In the genomic region with DNA sequence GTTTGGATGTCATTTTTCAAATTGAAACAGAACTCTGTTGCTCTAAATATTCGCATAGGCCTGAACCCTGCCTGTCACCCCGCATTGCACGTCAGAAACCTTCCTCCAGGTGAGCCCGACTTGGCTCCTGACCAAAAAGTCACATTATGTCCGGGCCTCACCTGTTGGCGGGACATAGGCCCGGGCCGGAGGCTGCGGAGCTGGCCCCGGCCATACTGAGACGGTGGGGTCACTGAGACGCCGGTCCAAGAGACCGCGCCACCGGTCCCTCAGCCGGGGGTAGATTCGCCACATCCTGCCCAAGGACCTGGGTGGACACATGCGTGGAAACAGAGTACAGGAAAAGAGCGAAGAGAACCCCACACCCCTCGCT, we compare ENCODE assay signal across 7 mouse cellular contexts. TPM values are rescaled to one million over a fixed set of nuclear protein-coding genes. Genes with fewer than 3 reads are reported as not detected.
A peak's percentile ranks its signal among the peaks of the same experiment; 100 is the strongest.
DNase-seq lines count a peak whose midpoint lies in the region; ATAC-seq lines count a peak whose summit lies in the region.

No protein-coding gene starts in this region.

- DNase-seq in urinary bladder, postnatal 10 days (ENCODE audit: low spot score): peak; percentile 18
- DNase-seq in urinary bladder, postnatal 25 days (ENCODE audit: low spot score): no peak
- DNase-seq in adrenal gland, adult (ENCODE audit: inconsistent age in 2 of 2, low spot score in 1 of 2): no peak
- no peak for DNase-seq in urinary bladder, adult 18-20 months (ENCODE audit: low spot score in 2 of 2)

- no peaks in the 10 kb centered on the region for H3K36me3 ChIP-seq in forebrain, embryonic 13.5 days (ENCODE audit: poor library complexity, severe bottlenecking)
- no peaks in the 10 kb centered on the region for H3K36me3 ChIP-seq in liver, embryonic 15.5 days (replicated peaks)

- peak overlapping the region; percentile 44; the same call in 1 of the 2 replicates for H3K27ac ChIP-seq in forebrain, embryonic 13.5 days
- peak overlapping the region; percentile 72 for H3K27ac ChIP-seq in liver, embryonic 15.5 days (replicated peaks)

- no peaks in the 10 kb centered on the region for H3K9me3 ChIP-seq in forebrain, embryonic 13.5 days (replicated peaks)
- H3K9me3 ChIP-seq in liver, embryonic 15.5 days (replicated peaks): no peaks in the 10 kb centered on the region

- WGBS in forebrain, embryonic 13.5 days: under 1% methylated on average over 21 of the region's 21 CpGs
- under 1% methylated on average over 21 of the region's 21 CpGs for WGBS in liver, embryonic 15.5 days (ENCODE audit: insufficient replicate concordance)

- ATAC-seq in forebrain, embryonic 13.5 days: no peak
- ATAC-seq in liver, embryonic 15.5 days (ENCODE audit: insufficient read depth): peak; percentile 26
- ATAC-seq in cerebellum, adult (ENCODE audit: insufficient number of reproducible peaks, low FRiP score, low TSS enrichment): no peak

- H3K4me1 ChIP-seq in forebrain, embryonic 13.5 days: peaks cover 47% of the 10 kb centered on the region
- peaks cover 42% of the 10 kb centered on the region for H3K4me1 ChIP-seq in liver, embryonic 15.5 days (replicated peaks)

- H3K4me3 ChIP-seq in forebrain, embryonic 13.5 days: peak overlapping the region; percentile 86
- peak overlapping the region; percentile 92 for H3K4me3 ChIP-seq in liver, embryonic 15.5 days (replicated peaks)

- peak overlapping the region; percentile 82 for H3K9ac ChIP-seq in forebrain, embryonic 13.5 days
- peak overlapping the region; percentile 87 for H3K9ac ChIP-seq in liver, embryonic 15.5 days

- H3K27me3 ChIP-seq in forebrain, embryonic 13.5 days: no peaks in the 10 kb centered on the region
- H3K27me3 ChIP-seq in liver, embryonic 15.5 days: no peaks in the 10 kb centered on the region

- H3K4me2 ChIP-seq in forebrain, embryonic 13.5 days: peak overlapping the region; percentile 95
- H3K4me2 ChIP-seq in liver, embryonic 15.5 days: peak overlapping the region; percentile 97

RNA-seq across cellular contexts. Expression of a gene that starts 0.4 kb away (rescaled TPM):
- polyA plus RNA-seq in forebrain, embryonic 13.5 days (2015; fragmentation: Nextera tagmentation; extraction: Ambion mirVana): 23.4 and 24.0 TPM in 2 replicates
- 9.4 and 9.7 TPM in 2 replicates for polyA plus RNA-seq in liver, embryonic 15.5 days (2015; fragmentation: Nextera tagmentation; extraction: Ambion mirVana)

RNA-seq across cellular contexts. Expression of a gene that starts 1.7 kb away (rescaled TPM):
- polyA plus RNA-seq in forebrain, embryonic 13.5 days (2015; fragmentation: Nextera tagmentation; extraction: Ambion mirVana): 45.4 and 46.8 TPM in 2 replicates
- polyA plus RNA-seq in liver, embryonic 15.5 days (2015; fragmentation: Nextera tagmentation; extraction: Ambion mirVana): 29.7 and 32.5 TPM in 2 replicates

RNA-seq across cellular contexts. Expression of a gene that starts 37.8 kb away (rescaled TPM):
- polyA plus RNA-seq in forebrain, embryonic 13.5 days (2015; fragmentation: Nextera tagmentation; extraction: Ambion mirVana): 100 and 110 TPM in 2 replicates
- 37.2 and 38.8 TPM in 2 replicates for polyA plus RNA-seq in liver, embryonic 15.5 days (2015; fragmentation: Nextera tagmentation; extraction: Ambion mirVana)

RNA-seq across cellular contexts. Expression of a gene that starts 52.6 kb away (rescaled TPM):
- polyA plus RNA-seq in forebrain, embryonic 13.5 days (2015; fragmentation: Nextera tagmentation; extraction: Ambion mirVana): 0.03 TPM in 2 replicates
- 0.25 and 0.32 TPM in 2 replicates for polyA plus RNA-seq in liver, embryonic 15.5 days (2015; fragmentation: Nextera tagmentation; extraction: Ambion mirVana)
